Mouse (Mus musculus) neutrophil, adult 83 days (primary cell): Measurements from ENCODE around the gene Mup19. TPM values are rescaled to one million over a fixed set of nuclear protein-coding genes. Genes with fewer than 3 reads are reported as not detected.

Experiments
- total RNA-seq, 2 experiments: library from RNA; stranded (reverse); gene quantifications; one replicate each; pipeline ENCODE4 v1.2.4; 2023

Mup19 gene
- total RNA-seq, result not detected

GRCm38 (mm10) chr4:61782169-61782568 is at the start of gene Mup19:
Gene Mup19 (minus strand): TSS chr4:61782269.

Other genes with a start within 250 kb of the Mup19 start
- gene Mup17, start 186.4 kb downstream of the Mup19 start, total RNA-seq, result not detected
- not detected for gene Mup18, start 108.1 kb downstream of the Mup19 start, total RNA-seq
- not detected for gene Mup5, start 53.0 kb upstream of the Mup19 start, total RNA-seq